Mouse (Mus musculus) intestine, embryonic 14.5 days (tissue): Measurements from ENCODE around the gene Znrf1. TPM values are rescaled to one million over a fixed set of nuclear protein-coding genes. Genes with fewer than 3 reads are reported as not detected.

Source experiments
- ATAC-seq: fragments of 200-750 bp; cut with Nextera tagmentation; replicated peaks from 2 replicates; pipeline ENCODE4 v1.8.0; 2017; ENCODE audit warnings: low read depth, moderate number of reproducible peaks, moderate TSS enrichment, moderate library complexity; ENCODE audit not compliant: low FRiP score, low TSS enrichment
- DNase-seq: peaks from one replicate; pipeline ENCODE4 v3.0.0-alpha.2; 2018; ENCODE audit warnings: low spot score
- H3K27ac ChIP-seq: fragments of 300-500 bp; sonication (generic); 2 replicates; pipeline ENCODE4 v1.5.1; 2014; ENCODE audit warnings: low read depth, mild to moderate bottlenecking, control low read depth
- H3K27me3 ChIP-seq: fragments of 300-500 bp; sonication (generic); replicated peaks from 2 replicates; pipeline ENCODE4 v1.6.1; 2014; ENCODE audit warnings: low read length, control low read depth; ENCODE audit not compliant: control insufficient read depth, insufficient read depth
- H3K36me3 ChIP-seq: fragments of 300-500 bp; sonication (generic); 2 replicates; pipeline ENCODE4 v1.6.1; 2014; ENCODE audit warnings: low read length, control low read depth; ENCODE audit not compliant: control insufficient read depth, insufficient read depth
- H3K4me1 ChIP-seq: fragments of 300-500 bp; sonication (generic); replicated peaks from 2 replicates; pipeline ENCODE4 v1.6.1; 2014; ENCODE audit warnings: low read length, control low read depth, mixed read lengths; ENCODE audit not compliant: control insufficient read depth, insufficient read depth
- H3K4me2 ChIP-seq: fragments of 300-500 bp; sonication (generic); 2 replicates; pipeline ENCODE4 v1.6.1; 2014; ENCODE audit warnings: low read length
- H3K4me3 ChIP-seq: fragments of 300-500 bp; sonication (generic); 2 replicates; pipeline ENCODE4 v1.5.1; 2014; ENCODE audit warnings: low read depth, low read length, control low read depth, mixed read lengths
- H3K9ac ChIP-seq: fragments of 300-500 bp; sonication (generic); 2 replicates; pipeline ENCODE4 v1.6.1; 2014; ENCODE audit warnings: mild to moderate bottlenecking, low read length
- H3K9me3 ChIP-seq: fragments of 300-500 bp; sonication (generic); 2 replicates; pipeline ENCODE4 v1.6.1; 2016; ENCODE audit warnings: low read length, control low read depth; ENCODE audit not compliant: control insufficient read depth
- WGBS: fragments of 180-500 bp; shearing (Covaris S2); extraction: QIAGEN DNeasy Blood & Tissue Kit; methylation state at CpG from one replicate; pipeline ENCODE4 v1.1.7; 2014; 5-methylcytosine and 5-hydroxymethylcytosine counted together
- polyA plus RNA-seq: library from polyadenylated mRNA; unstranded; fragments of >200 nt; fragmentation: Nextera tagmentation; extraction: Ambion mirVana; gene quantifications from 2 replicates; pipeline ENCODE4 v1.2.1, GENCODE M21; 2014

Gene Znrf1
- polyA plus RNA-seq, 1 experiment from 2014 or later: 34.2 TPM

DNA sequence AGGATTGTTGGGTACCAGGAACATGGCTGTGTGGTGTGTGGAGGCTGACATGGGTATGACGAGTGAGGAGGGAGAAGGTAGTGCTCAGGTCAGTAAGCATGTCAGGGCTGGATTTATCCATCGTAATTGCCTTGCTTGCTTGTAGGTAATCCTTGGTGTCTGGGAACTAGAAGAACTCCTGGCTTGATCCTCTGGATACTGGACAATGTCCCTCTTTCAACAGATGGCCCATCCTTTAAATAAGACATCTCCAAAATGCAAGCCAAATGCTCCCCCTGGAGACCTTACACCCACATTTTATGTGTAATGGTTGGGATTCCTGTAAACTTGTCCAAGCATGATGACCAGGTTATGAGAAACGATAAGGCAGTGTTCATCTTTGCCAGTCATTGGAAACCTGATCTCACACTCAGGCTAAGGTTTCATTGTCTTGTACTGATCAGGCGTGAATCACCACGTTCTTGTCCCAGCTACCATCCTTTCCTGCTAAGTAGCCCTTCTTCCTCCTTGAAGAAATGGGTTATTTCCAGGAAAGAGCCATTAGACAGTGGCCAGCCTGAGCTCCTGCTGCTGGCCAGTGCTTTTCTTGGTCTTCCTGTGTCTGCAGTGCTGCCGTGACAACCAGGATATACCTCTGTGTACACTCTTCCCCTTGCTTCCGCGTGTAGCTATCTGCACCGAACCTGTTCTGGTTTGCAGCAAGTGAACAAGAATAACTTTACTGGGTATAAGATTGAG, 64.0 kb downstream of the Znrf1 start:
- Histone ChIP-seq H3K9me3 (no peaks in the 10 kb centered on the region), H3K9ac (no peak overlapping the region), H3K27ac (no peak overlapping the region), H3K27me3 (no peaks in the 10 kb centered on the region), H3K4me1 (peaks cover 33% of the 10 kb centered on the region), H3K4me2 (no peak overlapping the region), H3K4me3 (no peak overlapping the region), H3K36me3 (0 out of 2 replicates have a peak, but pooled peaks cover 7% of the 10 kb centered on the region)
- no peak for DNase-seq
- ATAC-seq: no peak
- WGBS: 77% methylated on average over 9 of the region's 9 CpGs

- DNase-seq: no peak
- Histone ChIP-seq H3K9ac (no peak overlapping the region), H3K4me3 (no peak overlapping the region), H3K4me1 (peaks cover 14% of the 10 kb centered on the region), H3K4me2 (no peak overlapping the region), H3K9me3 (no peaks in the 10 kb centered on the region), H3K27ac (no peak overlapping the region), H3K36me3 (0 out of 2 replicates have a peak, but pooled peaks cover 7% of the 10 kb centered on the region), H3K27me3 (no peaks in the 10 kb centered on the region)
- ATAC-seq: no peak
- 97% methylated on average over 4 of the region's 4 CpGs for WGBS
Observed at GRCm38 (mm10) chr8:111602050-111602449, 66.2 kb downstream of the Znrf1 start.

GRCm38 (mm10) chr8:111604986-111605385, 69.1 kb downstream of the Znrf1 start:
- no peak overlapping the region for H3K27ac ChIP-seq
- no peak for ATAC-seq
- no peak overlapping the region for H3K4me2 ChIP-seq
- 94% methylated on average over 2 of the region's 2 CpGs for WGBS
- H3K4me1 ChIP-seq: peaks cover 7% of the 10 kb centered on the region; the same call in 1 of the 2 replicates
- 0 out of 2 replicates have a peak, but pooled peaks cover 11% of the 10 kb centered on the region for H3K36me3 ChIP-seq
- no peaks in the 10 kb centered on the region for H3K27me3 ChIP-seq
- H3K9ac ChIP-seq: no peak overlapping the region
- H3K4me3 ChIP-seq: no peak overlapping the region
- no peak for DNase-seq
- H3K9me3 ChIP-seq: no peaks in the 10 kb centered on the region

- H3K4me2 ChIP-seq: no peak overlapping the region
- DNase-seq: no peak
- WGBS: 83% methylated on average over 9 of the region's 9 CpGs
- H3K4me1 ChIP-seq: peaks cover 7% of the 10 kb centered on the region; the same call in 1 of the 2 replicates
- no peak overlapping the region for H3K4me3 ChIP-seq
- ATAC-seq: no peak
- H3K27me3 ChIP-seq: no peaks in the 10 kb centered on the region
- no peaks in the 10 kb centered on the region for H3K9me3 ChIP-seq
- no peak overlapping the region for H3K9ac ChIP-seq
- H3K36me3 ChIP-seq: peaks cover 21% of the 10 kb centered on the region; the same call in 1 of the 2 replicates
- H3K27ac ChIP-seq: no peak overlapping the region
Observed at GRCm38 (mm10) chr8:111606961-111607360, 71.1 kb downstream of the Znrf1 start.

DNA sequence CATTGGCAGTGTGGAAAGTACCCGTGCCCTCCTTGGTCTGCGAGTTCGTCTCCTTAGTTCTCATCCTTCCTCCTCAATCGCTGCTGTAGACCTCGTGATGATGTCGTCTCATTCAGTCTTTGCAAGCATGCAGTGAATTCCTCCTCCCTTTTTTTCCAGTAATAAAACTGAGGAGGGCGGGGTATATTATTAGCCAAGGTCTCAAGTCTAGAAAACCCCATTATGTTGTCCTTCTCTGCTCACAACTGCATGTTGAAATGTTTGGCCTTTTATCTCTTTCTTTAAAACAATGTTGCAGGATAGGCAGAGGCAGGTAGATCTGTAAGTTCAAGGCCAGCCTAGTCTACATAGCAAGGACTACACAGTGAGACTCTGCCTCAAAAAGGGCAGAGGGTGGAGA, 71.5 kb downstream of the Znrf1 start:
- ATAC-seq: 0 out of 2 replicates have a peak, but pooled peaks have one; percentile 36
- no peak for DNase-seq
- Histone ChIP-seq H3K27ac (no peak overlapping the region), H3K9ac (no peak overlapping the region), H3K9me3 (no peaks in the 10 kb centered on the region), H3K27me3 (no peaks in the 10 kb centered on the region), H3K36me3 (peaks cover 26% of the 10 kb centered on the region), H3K4me1 (peaks cover 7% of the 10 kb centered on the region; the same call in 1 of the 2 replicates), H3K4me3 (no peak overlapping the region), H3K4me2 (no peak overlapping the region)
- WGBS: 89% methylated on average over 7 of the region's 7 CpGs

GRCm38 (mm10) chr8:111613181-111613580, 77.3 kb downstream of the Znrf1 start:
- H3K9me3 ChIP-seq: no peaks in the 10 kb centered on the region
- ATAC-seq: no peak
- peaks cover 23% of the 10 kb centered on the region for H3K36me3 ChIP-seq
- no peak overlapping the region for H3K27ac ChIP-seq
- no peak overlapping the region for H3K9ac ChIP-seq
- no peak for DNase-seq
- H3K4me2 ChIP-seq: no peak overlapping the region
- 82% methylated on average over 5 of the region's 5 CpGs for WGBS
- no peaks in the 10 kb centered on the region for H3K4me1 ChIP-seq
- H3K27me3 ChIP-seq: no peaks in the 10 kb centered on the region
- H3K4me3 ChIP-seq: no peak overlapping the region

DNA sequence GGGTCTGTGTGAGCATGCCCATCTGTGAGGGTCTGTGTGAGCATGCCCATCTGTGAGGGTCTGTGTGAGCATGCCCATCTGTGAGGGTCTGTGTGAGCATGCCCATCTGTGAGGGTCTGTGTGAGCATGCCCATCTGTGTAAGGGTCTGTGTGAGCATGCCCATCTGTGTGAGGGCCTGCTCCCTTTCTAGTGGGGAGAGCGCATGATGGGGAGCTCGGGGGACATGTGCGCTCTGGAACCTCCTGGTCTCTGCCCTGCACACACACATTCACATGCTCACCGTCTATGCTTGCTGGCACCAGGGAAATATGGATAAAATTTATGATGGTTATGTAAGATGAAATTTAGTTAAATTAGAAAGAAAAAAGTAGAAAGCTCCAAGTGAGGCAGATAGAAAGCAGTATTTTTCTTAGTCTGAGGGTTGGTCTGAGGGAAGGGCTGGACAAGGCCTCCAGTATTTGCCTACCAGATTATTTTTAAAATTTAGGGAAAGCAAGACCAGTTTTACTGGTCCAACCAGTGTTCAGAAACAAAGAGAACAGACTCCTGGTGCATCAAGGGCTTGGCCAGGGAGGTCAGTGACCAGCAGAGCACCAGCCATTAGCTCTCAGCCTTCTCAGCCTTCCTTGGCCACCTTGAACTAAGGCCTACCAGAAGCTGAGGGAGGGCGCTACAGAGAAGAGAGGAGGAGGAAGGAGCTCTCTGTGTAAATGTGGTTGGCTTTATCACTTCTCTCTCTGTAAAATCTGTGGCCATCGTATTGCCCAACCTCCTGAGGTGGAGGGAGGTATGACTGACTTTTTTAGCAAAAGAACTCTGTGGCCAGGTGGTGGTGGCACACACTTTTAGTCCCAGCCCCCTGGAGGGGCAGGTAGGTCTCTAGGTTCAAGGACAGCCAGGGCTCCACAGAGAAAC, 79.1 kb downstream of the Znrf1 start:
- Histone ChIP-seq H3K4me1 (no peaks in the 10 kb centered on the region), H3K27ac (no peak overlapping the region), H3K27me3 (no peaks in the 10 kb centered on the region), H3K4me2 (no peak overlapping the region), H3K36me3 (peaks cover 27% of the 10 kb centered on the region), H3K9ac (no peak overlapping the region), H3K4me3 (no peak overlapping the region), H3K9me3 (no peaks in the 10 kb centered on the region)
- ATAC-seq: no peak
- DNase-seq: no peak
- WGBS: 77% methylated on average over 6 of the region's 6 CpGs

DNA sequence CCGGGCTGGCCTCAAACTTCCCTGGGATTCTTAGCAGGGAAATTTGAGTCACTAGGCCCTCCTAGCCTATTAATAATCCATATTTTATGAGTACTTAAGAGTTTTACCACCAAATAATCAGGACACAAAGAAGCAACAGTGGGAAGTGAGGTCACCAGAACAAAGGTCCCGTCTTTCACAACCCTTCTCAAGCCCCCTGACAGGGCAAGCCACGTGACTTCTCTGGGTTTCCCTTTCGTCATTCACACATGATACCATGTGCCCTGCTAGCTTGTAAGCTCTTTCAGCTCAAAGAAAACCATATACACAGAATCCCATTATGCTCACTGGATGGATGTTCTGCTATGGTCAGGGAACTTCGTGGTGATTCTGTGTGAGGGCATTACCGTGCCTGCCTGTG, 81.9 kb downstream of the Znrf1 start:
- H3K27ac ChIP-seq: no peak overlapping the region
- H3K9me3 ChIP-seq: no peaks in the 10 kb centered on the region
- H3K4me1 ChIP-seq: no peaks in the 10 kb centered on the region
- WGBS: 71% methylated on average over 6 of the region's 6 CpGs
- ATAC-seq (no peak), DNase-seq (no peak)
- no peaks in the 10 kb centered on the region for H3K27me3 ChIP-seq
- H3K4me3 ChIP-seq: no peak overlapping the region
- no peak overlapping the region for H3K4me2 ChIP-seq
- no peak overlapping the region for H3K9ac ChIP-seq
- H3K36me3 ChIP-seq: peaks cover 24% of the 10 kb centered on the region
